Mouse (Mus musculus) midbrain, embryonic 12.5 days (tissue): ENCODE measurements around the gene Pou5f1. TPM values are rescaled to one million over a fixed set of nuclear protein-coding genes. Genes with fewer than 3 reads are reported as not detected.

Experiments
- ATAC-seq: fragments of 200-750 bp; cut with Nextera tagmentation; 2 replicates; pipeline ENCODE4 v1.8.0; 2017; ENCODE audit warnings: low read depth, moderate TSS enrichment, moderate library complexity; ENCODE audit not compliant: low FRiP score
- H3K27ac ChIP-seq: fragments of 300-500 bp; sonication (generic); replicated peaks from 2 replicates; pipeline ENCODE4 v1.5.1; 2016; ENCODE audit warnings: mild to moderate bottlenecking
- H3K27me3 ChIP-seq: fragments of 300-500 bp; sonication (generic); 2 replicates; pipeline ENCODE4 v1.6.1; 2016; ENCODE audit warnings: mild to moderate bottlenecking
- H3K36me3 ChIP-seq: fragments of 300-500 bp; sonication (generic); 2 replicates; pipeline ENCODE4 v1.6.1; 2016
- H3K4me1 ChIP-seq: fragments of 300-500 bp; sonication (generic); 2 replicates; pipeline ENCODE4 v1.6.1; 2016
- H3K4me2 ChIP-seq: fragments of 300-500 bp; sonication (generic); replicated peaks from 2 replicates; pipeline ENCODE4 v1.6.1; 2016; ENCODE audit warnings: mild to moderate bottlenecking, moderate library complexity
- H3K4me3 ChIP-seq: fragments of 300-500 bp; sonication (generic); 2 replicates; pipeline ENCODE4 v1.5.1; 2016; ENCODE audit warnings: mild to moderate bottlenecking
- H3K9ac ChIP-seq: fragments of 300-500 bp; sonication (generic); replicated peaks from 2 replicates; pipeline ENCODE4 v1.6.1; 2016; ENCODE audit warnings: mild to moderate bottlenecking, moderate library complexity
- H3K9me3 ChIP-seq: fragments of 300-500 bp; sonication (generic); 2 replicates; pipeline ENCODE4 v1.6.1; 2016; ENCODE audit warnings: mild to moderate bottlenecking
- WGBS: fragments of 180-500 bp; shearing (Covaris S2); methylation state at CpG from one replicate; pipeline ENCODE4 v1.1.7; 2016; 5-methylcytosine and 5-hydroxymethylcytosine counted together
- polyA plus RNA-seq: library from polyadenylated mRNA; unstranded; fragments of >200 nt; fragmentation: Nextera tagmentation; extraction: Ambion mirVana; gene quantifications from 2 replicates; pipeline ENCODE4 v1.2.1, GENCODE M21; 2016

The Pou5f1 gene
- polyA plus RNA-seq, 1 experiment from 2014 or later: not detected

DNA sequence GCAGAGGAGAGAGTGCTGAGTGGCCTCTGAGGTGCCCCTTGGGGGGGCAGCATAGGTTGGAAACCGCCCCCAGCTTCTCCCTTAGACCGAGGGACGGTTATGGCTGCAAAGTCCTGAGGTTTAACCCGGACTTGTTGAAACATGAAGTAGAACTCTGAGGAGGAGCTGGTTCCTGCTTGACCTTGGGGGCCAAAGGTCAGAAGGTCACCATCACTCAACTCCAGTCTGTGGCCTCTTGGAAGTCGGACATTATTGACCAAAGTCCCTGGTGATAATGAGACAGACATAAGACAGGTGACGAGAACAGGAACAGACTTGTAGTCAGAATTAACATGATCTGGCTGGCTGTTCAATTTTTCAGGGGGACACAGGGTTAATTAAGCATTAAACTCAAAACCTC lies 8.9 kb downstream of the Pou5f1 start:
- Histone ChIP-seq H3K4me2 (peak overlapping the region; percentile 79), H3K27ac (no peak overlapping the region)

DNA sequence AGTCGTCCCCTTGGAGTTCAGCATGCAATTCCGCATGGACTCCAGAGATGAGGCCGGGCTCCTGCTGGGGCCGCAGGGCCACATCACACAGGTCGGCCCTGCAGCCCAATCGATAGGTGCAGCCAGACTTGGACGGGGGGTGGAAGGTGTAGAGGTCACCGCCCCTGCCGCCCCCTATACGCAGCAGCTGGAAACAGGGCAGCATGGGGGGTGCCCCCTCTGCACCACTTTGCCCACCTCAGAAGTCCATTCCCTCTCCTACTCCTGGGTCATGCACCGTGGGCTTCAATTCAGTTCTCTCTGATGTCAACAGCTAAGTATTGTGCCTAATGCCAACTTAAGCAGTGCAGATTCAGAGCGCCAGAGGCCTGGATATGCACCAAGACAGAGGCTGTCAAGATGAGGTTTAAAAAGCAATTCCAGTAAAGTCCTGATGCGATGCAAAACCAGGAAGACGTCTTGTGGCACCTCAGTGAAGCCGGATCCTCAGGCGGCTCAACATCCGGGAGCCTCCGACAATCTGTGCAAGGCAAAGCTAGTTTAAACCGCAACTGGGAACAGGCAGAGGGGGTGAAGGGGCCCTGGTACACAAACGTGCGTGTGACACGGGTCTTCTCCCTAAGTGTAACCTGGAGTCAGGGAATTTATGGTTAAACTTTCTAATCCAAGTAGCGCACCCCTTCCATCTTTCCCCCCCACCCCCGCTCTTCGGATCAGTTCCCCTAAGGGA lies 10.3 kb downstream of the Pou5f1 start:
- peak overlapping the region; percentile 58 for H3K4me3 ChIP-seq
- peak overlapping the region; percentile 79 for H3K4me2 ChIP-seq
- WGBS: 6% methylated on average over 25 of the region's 25 CpGs
- no peak overlapping the region for H3K27ac ChIP-seq
- peaks cover 35% of the 10 kb centered on the region for H3K4me1 ChIP-seq
- peak; percentile 45 for ATAC-seq
- no peaks in the 10 kb centered on the region; the same call in none of the 2 replicates for H3K36me3 ChIP-seq
- H3K27me3 ChIP-seq: peaks cover 10% of the 10 kb centered on the region; the same call in 1 of the 2 replicates
- H3K9ac ChIP-seq: peak overlapping the region; percentile 56
- H3K9me3 ChIP-seq: no peaks in the 10 kb centered on the region

More for the DNA sequence above, 8.9 kb downstream of the Pou5f1 start:
- H3K9ac ChIP-seq: peak overlapping the region; percentile 56; the same call in 1 of the 2 replicates
- H3K4me3 ChIP-seq: peak overlapping the region; percentile 58; the same call in 1 of the 2 replicates
- H3K36me3 ChIP-seq: no peaks in the 10 kb centered on the region; the same call in 1 of the 2 replicates
- H3K27me3 ChIP-seq: peaks cover 11% of the 10 kb centered on the region; the same call in 1 of the 2 replicates
- peaks cover 35% of the 10 kb centered on the region for H3K4me1 ChIP-seq
- no peak for ATAC-seq
- 57% methylated on average over 6 of the region's 6 CpGs for WGBS
- no peaks in the 10 kb centered on the region for H3K9me3 ChIP-seq

DNA sequence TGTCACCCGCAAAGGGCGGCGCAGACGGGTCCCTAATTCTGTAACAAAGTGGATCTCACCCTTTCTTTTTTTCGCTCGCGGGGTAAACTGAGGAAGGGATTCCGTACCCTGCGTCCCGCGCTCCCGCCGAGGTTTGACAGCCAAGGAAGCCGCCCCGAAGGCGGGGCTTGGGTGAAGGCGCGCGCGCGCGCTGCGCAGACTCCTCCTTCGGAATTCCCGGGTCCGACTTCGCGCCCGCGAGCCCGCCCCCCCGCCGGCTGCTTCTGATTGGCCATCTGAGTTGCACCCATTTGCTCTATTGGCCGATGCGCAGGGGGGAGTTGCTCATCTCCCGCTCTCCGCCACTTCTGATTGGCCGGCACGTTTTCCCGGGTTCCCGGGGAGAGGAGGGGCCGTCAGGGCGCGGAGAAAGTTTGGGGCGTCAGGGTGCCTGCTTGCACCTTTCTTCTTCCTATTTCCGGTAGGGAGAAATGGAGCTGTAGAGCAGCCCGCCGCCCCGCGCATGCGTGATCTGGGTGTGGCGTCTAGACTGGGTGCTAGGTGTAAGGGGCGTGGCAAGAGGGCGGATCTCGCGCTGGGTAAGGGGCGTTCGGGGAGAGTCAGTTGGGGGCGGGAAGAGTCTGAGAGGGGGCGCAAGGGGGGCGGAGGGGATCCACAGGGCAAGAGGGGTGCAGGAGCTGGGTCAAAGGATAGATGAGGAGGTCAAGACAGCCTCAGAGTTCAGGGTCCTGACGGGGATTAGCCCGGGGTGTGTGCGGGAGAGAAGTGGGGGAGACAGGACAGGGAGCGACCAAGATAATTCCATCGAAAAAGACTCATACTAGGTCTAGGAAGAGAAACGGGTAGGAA lies 11.1 kb downstream of the Pou5f1 start, which contains the start of the genes Tcf19 and Cchcr1:
TSS of gene Tcf19 (minus strand) at position 173 of the 849 bp plus-strand sequence.
TSS of gene Cchcr1 (plus strand) at position 449 of the 849 bp plus-strand sequence.
- Histone ChIP-seq H3K4me3 (peak within 1 kb of the TSS; percentile 58), H3K27ac (no peak within 1 kb of the TSS), H3K27me3 (peaks cover 10% of the 10 kb centered on the region; the same call in 1 of the 2 replicates), H3K36me3 (no peaks in the 10 kb centered on the region; the same call in none of the 2 replicates), H3K4me1 (peaks cover 35% of the 10 kb centered on the region), H3K9ac (peak within 1 kb of the TSS; percentile 57), H3K4me2 (peak within 1 kb of the TSS; percentile 79), H3K9me3 (no peaks in the 10 kb centered on the region)
- ATAC-seq: peak; percentile 86
- WGBS: 2% methylated on average over 65 of the region's 67 CpGs

DNA sequence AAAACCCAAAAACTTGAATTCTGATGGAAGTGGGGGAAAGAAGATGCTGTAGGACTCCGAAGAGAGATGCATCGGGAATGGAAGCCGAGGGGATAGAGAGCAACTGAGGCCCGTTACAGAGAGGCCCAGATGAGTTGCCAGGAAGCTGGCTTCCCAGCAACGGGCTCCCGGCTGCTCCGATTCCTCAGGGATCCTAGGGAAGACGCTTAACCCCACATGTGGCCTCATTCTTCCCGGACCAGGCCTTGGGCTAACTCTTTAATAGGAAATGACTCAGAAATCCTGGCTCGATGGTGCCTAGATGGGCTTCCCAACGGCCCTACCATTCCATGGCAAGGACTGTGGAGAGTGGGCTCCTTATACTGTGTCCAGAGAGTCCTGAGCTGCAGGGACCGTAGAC lies 11.7 kb downstream of the Pou5f1 start:
- peak overlapping the region; percentile 58 for H3K4me3 ChIP-seq
- H3K27me3 ChIP-seq: peaks cover 10% of the 10 kb centered on the region; the same call in 1 of the 2 replicates
- peaks cover 35% of the 10 kb centered on the region for H3K4me1 ChIP-seq
- peak overlapping the region; percentile 57 for H3K9ac ChIP-seq
- WGBS: 10% methylated on average over 12 of the region's 12 CpGs
- H3K36me3 ChIP-seq: peaks cover under 1% of the 10 kb centered on the region
- H3K4me2 ChIP-seq: peak overlapping the region; percentile 79
- H3K27ac ChIP-seq: no peak overlapping the region
- H3K9me3 ChIP-seq: no peaks in the 10 kb centered on the region
- ATAC-seq: peak; percentile 0; the same call in 1 of the 2 replicates

DNA sequence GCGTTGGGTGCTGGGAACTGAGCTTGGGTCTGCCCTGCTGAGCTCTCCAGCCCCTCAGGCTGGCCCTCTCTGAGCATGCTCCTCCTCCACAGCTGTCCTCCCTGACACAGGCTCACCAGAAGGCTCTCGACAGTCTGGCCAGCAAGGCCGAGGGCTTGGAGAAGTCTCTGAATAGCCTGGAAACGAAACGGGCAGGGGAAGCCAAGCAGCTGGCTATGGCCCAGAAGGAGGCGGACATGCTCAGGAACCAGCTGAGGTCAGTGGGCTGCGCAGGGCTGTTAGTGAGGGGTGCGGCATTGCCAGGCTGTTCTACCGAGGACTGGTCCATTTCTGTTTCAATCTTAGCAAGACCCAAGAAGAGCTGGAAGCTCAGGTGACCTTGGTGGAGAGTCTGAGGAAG lies 18.5 kb downstream of the Pou5f1 start:
- no peaks in the 10 kb centered on the region for H3K4me1 ChIP-seq
- no peaks in the 10 kb centered on the region for H3K9me3 ChIP-seq
- no peak overlapping the region for H3K27ac ChIP-seq
- no peak overlapping the region for H3K9ac ChIP-seq
- 86% methylated on average over 9 of the region's 9 CpGs for WGBS
- no peaks in the 10 kb centered on the region for H3K27me3 ChIP-seq
- peaks cover 44% of the 10 kb centered on the region for H3K36me3 ChIP-seq
- no peak for ATAC-seq
- H3K4me3 ChIP-seq: no peak overlapping the region
- no peak overlapping the region for H3K4me2 ChIP-seq

DNA sequence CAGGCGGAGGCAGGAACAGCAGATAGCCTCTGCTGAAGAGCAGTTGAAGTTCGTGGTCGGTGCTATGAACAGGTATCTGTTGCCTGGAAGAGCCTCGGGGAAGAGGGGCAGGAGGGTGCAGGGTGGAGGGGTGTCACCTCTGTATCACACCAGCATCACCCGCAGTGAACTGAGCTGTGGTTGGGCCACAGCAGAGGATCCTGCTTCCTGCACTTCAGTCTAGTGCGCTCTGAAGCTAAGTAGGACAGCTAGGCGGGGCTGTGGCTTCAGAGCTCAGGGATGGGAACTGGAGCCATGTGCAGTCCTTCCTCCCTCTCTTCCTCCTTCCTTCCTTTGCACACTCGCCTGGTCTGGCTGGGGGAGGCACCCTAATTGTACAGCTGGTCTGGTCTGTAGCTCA lies 20.8 kb downstream of the Pou5f1 start:
- H3K27ac ChIP-seq: no peak overlapping the region
- no peaks in the 10 kb centered on the region for H3K27me3 ChIP-seq
- no peaks in the 10 kb centered on the region for H3K4me1 ChIP-seq
- H3K4me3 ChIP-seq: no peak overlapping the region
- H3K9ac ChIP-seq: no peak overlapping the region
- ATAC-seq: no peak
- 82% methylated on average over 8 of the region's 8 CpGs for WGBS
- H3K4me2 ChIP-seq: no peak overlapping the region
- peaks cover 53% of the 10 kb centered on the region for H3K36me3 ChIP-seq
- no peaks in the 10 kb centered on the region for H3K9me3 ChIP-seq

DNA sequence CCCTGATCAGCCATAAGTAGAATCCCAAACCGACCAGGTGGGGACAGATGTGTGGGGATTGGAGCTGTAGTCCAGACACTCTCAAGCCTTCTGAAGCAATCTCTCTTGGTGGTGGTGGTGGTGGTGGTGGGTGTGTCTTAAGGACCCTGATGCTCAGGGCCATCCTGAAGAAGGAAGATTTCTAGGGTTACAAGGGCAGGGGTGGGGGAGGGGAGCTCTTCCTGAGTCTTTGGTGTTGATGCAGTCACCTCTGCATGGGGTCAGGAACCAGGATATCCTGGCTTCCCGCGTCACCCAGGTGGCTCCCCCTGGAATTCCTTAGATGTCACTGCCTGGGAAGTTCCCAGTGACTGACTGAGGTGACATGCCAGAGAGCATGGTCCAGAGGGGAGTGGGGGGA lies 26.5 kb downstream of the Pou5f1 start:
- no peak overlapping the region for H3K27ac ChIP-seq
- no peaks in the 10 kb centered on the region for H3K4me1 ChIP-seq
- H3K4me3 ChIP-seq: no peak overlapping the region
- no peaks in the 10 kb centered on the region for H3K9me3 ChIP-seq
- peaks cover 26% of the 10 kb centered on the region for H3K36me3 ChIP-seq
- no peak overlapping the region for H3K4me2 ChIP-seq
- H3K27me3 ChIP-seq: peaks cover 9% of the 10 kb centered on the region; the same call in 1 of the 2 replicates
- 25% methylated on average over 3 of the region's 3 CpGs for WGBS
- no peak for ATAC-seq
- no peak overlapping the region for H3K9ac ChIP-seq

DNA sequence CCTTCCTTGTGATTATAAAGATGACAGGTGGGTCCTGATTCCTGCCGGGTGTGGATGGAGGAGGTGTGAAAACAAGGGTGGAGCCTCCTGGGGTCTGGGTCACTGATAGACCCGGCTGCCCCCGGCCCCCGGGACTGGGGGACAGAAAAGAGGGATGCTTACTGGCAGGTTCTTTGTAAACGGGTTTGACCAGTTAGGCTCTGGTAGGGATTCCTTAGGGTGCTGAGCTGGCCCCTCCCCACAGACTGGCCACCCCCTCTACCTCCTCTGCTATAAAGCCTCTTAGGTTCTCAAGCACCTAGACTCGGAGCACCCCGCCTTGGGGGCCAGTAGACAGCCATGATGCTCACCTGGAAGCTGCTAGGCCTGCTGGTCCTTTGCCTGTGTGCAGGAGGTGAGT lies 27.1 kb downstream of the Pou5f1 start, which contains the start of gene Psors1c2:
TSS of gene Psors1c2 (plus strand) at position 301 of the 400 bp plus-strand sequence.
- Histone ChIP-seq H3K4me1 (no peaks in the 10 kb centered on the region), H3K9ac (no peak within 1 kb of the TSS), H3K4me2 (no peak within 1 kb of the TSS), H3K36me3 (peaks cover 23% of the 10 kb centered on the region), H3K27me3 (peaks cover 9% of the 10 kb centered on the region; the same call in 1 of the 2 replicates), H3K4me3 (no peak within 1 kb of the TSS), H3K9me3 (no peaks in the 10 kb centered on the region), H3K27ac (no peak within 1 kb of the TSS)
- 46% methylated on average over 7 of the region's 7 CpGs for WGBS
- no peak for ATAC-seq

DNA sequence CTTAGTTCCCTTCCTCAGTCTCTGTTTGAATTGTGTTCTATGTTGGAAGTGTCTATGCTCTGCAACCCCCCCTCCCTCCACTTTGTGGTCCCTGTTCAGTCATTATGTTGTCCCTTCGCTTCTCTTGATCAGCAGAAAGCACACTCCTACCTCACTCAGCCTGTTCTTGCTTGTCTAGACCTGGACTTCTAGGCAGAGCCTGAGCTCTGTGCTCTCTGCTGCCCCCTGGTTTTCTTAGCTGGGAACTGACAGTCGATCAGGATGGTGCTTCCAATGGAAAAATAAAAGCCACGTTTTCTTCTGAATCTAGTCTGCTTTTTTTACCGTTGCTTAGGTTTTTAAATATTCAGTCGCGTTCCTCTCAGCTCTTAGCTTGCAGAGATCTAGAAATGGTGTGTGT lies 28.5 kb downstream of the Pou5f1 start:
- no peaks in the 10 kb centered on the region for H3K4me1 ChIP-seq
- H3K4me3 ChIP-seq: no peak overlapping the region
- 15% methylated on average over 6 of the region's 6 CpGs for WGBS
- ATAC-seq: 0 out of 2 replicates have a peak, but pooled peaks have one; percentile 30
- H3K9me3 ChIP-seq: no peaks in the 10 kb centered on the region
- peaks cover 9% of the 10 kb centered on the region; the same call in 1 of the 2 replicates for H3K27me3 ChIP-seq
- H3K4me2 ChIP-seq: no peak overlapping the region
- H3K27ac ChIP-seq: no peak overlapping the region
- peaks cover 8% of the 10 kb centered on the region; the same call in 1 of the 2 replicates for H3K36me3 ChIP-seq
- no peak overlapping the region for H3K9ac ChIP-seq

DNA sequence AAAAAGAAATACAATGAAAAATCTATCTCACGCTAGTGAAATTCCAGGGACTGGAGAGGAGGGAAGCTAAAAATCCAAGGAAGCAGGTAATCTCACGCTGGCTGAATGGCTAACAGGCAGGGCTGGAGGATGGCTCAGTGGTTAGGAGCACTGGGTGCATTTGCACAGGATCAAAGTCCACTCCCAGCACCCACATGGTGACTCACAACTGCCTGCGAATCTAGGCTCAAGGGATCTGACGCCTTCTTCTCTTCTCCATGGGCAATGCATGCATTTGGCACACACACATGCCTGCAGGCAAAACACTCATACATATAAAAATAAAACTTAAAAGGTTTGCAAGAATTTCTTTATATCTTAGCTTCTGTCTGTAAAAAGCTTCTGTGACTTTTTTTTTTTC lies 31.6 kb downstream of the Pou5f1 start:
- 83% methylated on average over 4 of the region's 4 CpGs for WGBS
- H3K4me1 ChIP-seq: no peaks in the 10 kb centered on the region
- no peak for ATAC-seq
- no peak overlapping the region for H3K27ac ChIP-seq
- H3K4me2 ChIP-seq: no peak overlapping the region
- H3K27me3 ChIP-seq: peaks cover 9% of the 10 kb centered on the region; the same call in 1 of the 2 replicates
- no peak overlapping the region for H3K4me3 ChIP-seq
- H3K9me3 ChIP-seq: no peaks in the 10 kb centered on the region
- no peaks in the 10 kb centered on the region for H3K36me3 ChIP-seq
- H3K9ac ChIP-seq: no peak overlapping the region

DNA sequence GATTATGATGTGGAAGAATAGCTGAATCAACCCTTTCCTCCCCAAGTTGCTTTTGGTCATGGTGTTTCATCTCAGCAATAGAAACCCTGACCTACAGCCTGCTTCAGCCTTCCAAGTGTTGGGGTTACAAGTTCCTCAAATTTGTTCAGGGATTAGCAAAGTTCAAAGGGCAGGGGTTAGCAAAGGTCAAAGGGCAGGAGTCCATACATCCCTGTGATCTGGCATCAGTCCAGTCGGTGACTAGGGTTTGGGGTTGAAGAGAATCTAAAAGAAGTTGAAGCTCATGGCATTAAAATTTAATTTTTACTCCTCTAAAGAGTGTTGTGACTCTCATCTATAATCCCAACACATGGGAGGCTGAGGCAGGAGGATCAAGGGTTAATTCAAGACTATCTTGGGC lies 32.7 kb downstream of the Pou5f1 start:
- Histone ChIP-seq H3K4me2 (no peak overlapping the region), H3K4me3 (no peak overlapping the region), H3K4me1 (peaks cover 7% of the 10 kb centered on the region; the same call in 1 of the 2 replicates), H3K27me3 (peaks cover 5% of the 10 kb centered on the region; the same call in 1 of the 2 replicates), H3K36me3 (no peaks in the 10 kb centered on the region), H3K9me3 (no peaks in the 10 kb centered on the region), H3K9ac (no peak overlapping the region), H3K27ac (no peak overlapping the region)
- 70% methylated on average over 1 of the region's 1 CpGs for WGBS
- no peak for ATAC-seq
